Mouse (Mus musculus) heart, embryonic 15.5 days (tissue): Measurements from ENCODE around the gene Gm2431. TPM values are rescaled to one million over a fixed set of nuclear protein-coding genes. Genes with fewer than 3 reads are reported as not detected.

Experiments used
- polyA plus RNA-seq: library from polyadenylated mRNA; unstranded; fragments of >200 nt; fragmentation: Nextera tagmentation; extraction: Ambion mirVana; gene quantifications from 2 replicates; pipeline ENCODE4 v1.2.1, GENCODE M21; 2015

Gm2431 gene
- polyA plus RNA-seq, 1 experiment from 2014 or later, result not detected

Other genes with a start within 250 kb of the Gm2431 start
- 43.4 and 52.7 TPM in 2 replicates for gene Mob2, start 197.3 kb downstream of the Gm2431 start, polyA plus RNA-seq
- gene Dusp8, start 162.5 kb downstream of the Gm2431 start, polyA plus RNA-seq, result 11.5 and 12.2 TPM in 2 replicates
- gene Gm45618, start 137.6 kb downstream of the Gm2431 start, polyA plus RNA-seq, result not detected in 2 replicates
- gene Gm39115, start 122.3 kb downstream of the Gm2431 start, polyA plus RNA-seq, result not detected in 2 replicates
- gene Gm45337, start 113.7 kb downstream of the Gm2431 start, polyA plus RNA-seq, result not detected in 2 replicates
- gene Gm29735, start 101.2 kb downstream of the Gm2431 start, polyA plus RNA-seq, result not detected in 2 replicates
- not detected in 2 replicates for gene Gm4553, start 92.6 kb downstream of the Gm2431 start, polyA plus RNA-seq
- gene Krtap5-2, start 82.3 kb downstream of the Gm2431 start, polyA plus RNA-seq, result not detected in 2 replicates
- gene Gm10153, start 68.0 kb downstream of the Gm2431 start, polyA plus RNA-seq, result not detected in 2 replicates
- gene Krtap5-3, start 57.0 kb downstream of the Gm2431 start, polyA plus RNA-seq, result not detected in 2 replicates
- not detected in 2 replicates for gene Gm7579, start 46.5 kb downstream of the Gm2431 start, polyA plus RNA-seq
- not detected in 2 replicates for gene Krtap5-5, start 28.4 kb downstream of the Gm2431 start, polyA plus RNA-seq
- gene Gm40460, start 17.3 kb downstream of the Gm2431 start, polyA plus RNA-seq, result not detected in 2 replicates
- gene Gm4559, start 16.0 kb upstream of the Gm2431 start, polyA plus RNA-seq, result not detected in 2 replicates
- gene Krtap5-1, start 38.8 kb upstream of the Gm2431 start, polyA plus RNA-seq, result not detected in 2 replicates
- gene Krtap5-4, start 45.2 kb upstream of the Gm2431 start, polyA plus RNA-seq, result not detected in 2 replicates
- 4.7 and 5.5 TPM in 2 replicates for gene Ifitm10, start 115.4 kb upstream of the Gm2431 start, polyA plus RNA-seq
- gene Gm49369, start 124.3 kb upstream of the Gm2431 start, polyA plus RNA-seq, result 1.2 TPM in 1 of 2 replicates, not detected in the other
- 389 and 487 TPM in 2 replicates for gene Ctsd, start 129.7 kb upstream of the Gm2431 start, polyA plus RNA-seq
- gene Syt8, start 176.5 kb upstream of the Gm2431 start, polyA plus RNA-seq, result 0.48 and 1.7 TPM in 2 replicates
- 16.8 and 16.9 TPM in 2 replicates for gene Tnni2, start 183.5 kb upstream of the Gm2431 start, polyA plus RNA-seq
- 49.6 and 83.5 TPM in 2 replicates for gene Lsp1, start 202.5 kb upstream of the Gm2431 start, polyA plus RNA-seq
- 4.6 and 4.8 TPM in 2 replicates for gene Tnnt3, start 240.5 kb upstream of the Gm2431 start, polyA plus RNA-seq